Mouse (Mus musculus) lung, embryonic 16.5 days (tissue): ENCODE results near the gene Pias4. TPM values are rescaled to one million over a fixed set of nuclear protein-coding genes. Genes with fewer than 3 reads are reported as not detected.

Experiments used
- ATAC-seq: fragments of 200-750 bp; cut with Nextera tagmentation; 2 replicates; pipeline ENCODE4 v1.8.0; 2017; ENCODE audit warnings: low read depth, mild to moderate bottlenecking, moderate library complexity
- H3K27ac ChIP-seq: fragments of 300-500 bp; sonication (generic); 2 replicates; pipeline ENCODE4 v1.5.1; 2014; ENCODE audit warnings: mild to moderate bottlenecking, control low read depth, low read length
- H3K27me3 ChIP-seq: fragments of 300-500 bp; sonication (generic); 2 replicates; pipeline ENCODE4 v1.6.1; 2014; ENCODE audit warnings: low read depth, low read length, mixed read lengths; ENCODE audit not compliant: control insufficient read depth, insufficient read depth
- H3K36me3 ChIP-seq: fragments of 300-500 bp; sonication (generic); 2 replicates; pipeline ENCODE4 v1.6.1; 2014; ENCODE audit warnings: low read length; ENCODE audit not compliant: control insufficient read depth, insufficient read depth
- H3K4me1 ChIP-seq: fragments of 300-500 bp; sonication (generic); replicated peaks from 2 replicates; pipeline ENCODE4 v1.6.1; 2014; ENCODE audit warnings: low read length, mixed read lengths; ENCODE audit not compliant: control insufficient read depth, insufficient read depth
- H3K4me2 ChIP-seq: fragments of 300-500 bp; sonication (generic); 2 replicates; pipeline ENCODE4 v1.6.1; 2014; ENCODE audit warnings: low read depth, low read length, control low read depth
- H3K4me3 ChIP-seq: fragments of 300-500 bp; sonication (generic); 2 replicates; pipeline ENCODE4 v1.5.1; 2014; ENCODE audit warnings: mild to moderate bottlenecking, low read length, control low read depth
- H3K9ac ChIP-seq: fragments of 300-500 bp; sonication (generic); 2 replicates; pipeline ENCODE4 v1.6.1; 2014; ENCODE audit warnings: low read length, control low read depth
- H3K9me3 ChIP-seq: fragments of 300-500 bp; sonication (generic); 2 replicates; pipeline ENCODE4 v1.6.1; 2016; ENCODE audit warnings: low read length; ENCODE audit not compliant: control insufficient read depth
- WGBS: fragments of 180-500 bp; shearing (Covaris S2); extraction: QIAGEN DNeasy Blood & Tissue Kit; methylation state at CpG from one replicate; pipeline ENCODE4 v1.1.7; 2014; 5-methylcytosine and 5-hydroxymethylcytosine counted together
- polyA plus RNA-seq: library from polyadenylated mRNA; unstranded; fragments of >200 nt; fragmentation: Nextera tagmentation; extraction: Ambion mirVana; gene quantifications from 2 replicates; pipeline ENCODE4 v1.2.1, GENCODE M21; 2015

The Pias4 gene
- polyA plus RNA-seq, 1 experiment from 2014 or later: 41.8 TPM

DNA sequence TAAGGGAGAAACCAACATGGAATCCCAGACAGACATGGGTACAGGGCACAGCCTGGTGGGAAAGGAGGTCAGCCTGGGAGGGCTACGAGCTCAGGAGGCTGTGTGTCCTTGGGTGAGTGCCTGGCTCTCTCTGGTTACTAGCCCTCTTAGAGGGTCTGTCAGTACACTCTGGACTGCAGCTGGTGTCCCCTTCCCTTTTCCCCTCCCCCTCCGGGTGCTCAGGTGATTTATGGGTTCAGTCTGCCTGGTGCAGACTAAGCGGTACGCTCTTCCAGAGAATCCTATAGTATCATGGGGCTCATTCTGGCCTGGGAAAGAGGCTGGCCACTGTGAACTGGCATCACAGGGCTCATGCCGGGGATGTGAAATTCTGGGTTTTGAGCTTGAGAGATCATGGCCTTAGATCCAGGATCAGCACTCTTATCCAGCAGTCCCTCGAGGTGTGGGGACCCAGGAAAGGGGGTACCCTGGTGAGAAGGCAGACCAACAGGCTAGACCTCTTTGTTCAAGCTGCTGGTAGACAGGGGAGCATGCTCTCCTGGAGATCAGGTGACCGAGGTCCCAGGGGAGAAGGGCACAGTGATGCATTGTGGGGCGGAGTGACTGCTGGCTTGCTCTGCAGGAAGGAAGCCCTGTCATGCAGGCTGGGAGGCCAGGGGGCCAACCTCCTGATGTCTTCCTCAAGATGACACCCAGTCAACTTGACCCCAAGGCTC is 6.0 kb downstream of the Pias4 start:
- Histone ChIP-seq H3K9me3 (no peaks in the 10 kb centered on the region), H3K36me3 (peaks cover 32% of the 10 kb centered on the region), H3K4me2 (no peak overlapping the region), H3K4me3 (no peak overlapping the region), H3K9ac (no peak overlapping the region), H3K4me1 (peaks cover 8% of the 10 kb centered on the region), H3K27ac (no peak overlapping the region), H3K27me3 (no peaks in the 10 kb centered on the region)
- ATAC-seq: no peak
- 81% methylated on average over 8 of the region's 8 CpGs for WGBS

DNA sequence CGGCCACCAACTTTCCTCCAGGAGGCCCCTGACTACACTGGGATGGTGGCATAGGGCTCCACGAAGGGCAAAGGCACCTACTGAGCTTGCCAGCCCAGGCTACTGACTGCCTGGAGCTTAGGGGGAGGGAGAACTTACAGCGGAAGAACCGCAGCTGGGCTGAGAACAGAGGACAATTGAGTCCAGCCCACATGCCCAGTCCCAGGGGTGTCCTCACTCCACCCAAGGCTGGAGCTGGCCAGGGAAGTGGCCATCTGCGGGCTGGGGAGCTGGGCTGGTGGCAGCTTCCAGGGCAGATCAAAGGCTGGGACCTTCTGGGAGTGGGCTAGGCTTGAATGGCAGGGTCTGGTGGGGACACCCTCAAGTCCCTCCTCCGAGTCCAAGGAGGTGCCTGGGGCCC is 13.0 kb downstream of the Pias4 start:
- no peak for ATAC-seq

DNA sequence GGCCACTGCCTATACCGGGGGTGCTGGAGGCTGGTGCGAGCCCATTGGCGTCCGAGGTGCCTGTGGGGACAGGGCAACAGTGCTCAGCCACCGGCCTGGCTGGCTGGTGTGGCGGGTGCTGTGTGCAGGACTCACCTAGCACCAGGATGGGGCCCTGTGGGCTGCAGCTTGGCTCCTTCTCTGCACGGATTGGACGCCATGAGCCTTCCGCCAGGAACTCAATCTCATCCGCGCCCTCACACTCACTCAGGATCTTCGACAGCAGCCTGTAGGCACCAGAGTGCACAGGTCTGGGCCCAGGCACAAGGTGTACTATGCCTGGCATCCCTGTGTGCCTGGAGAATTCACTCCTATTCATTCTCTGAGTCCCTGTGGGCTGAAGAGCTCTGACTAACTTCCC is 13.4 kb downstream of the Pias4 start:
- no peaks in the 10 kb centered on the region for H3K27me3 ChIP-seq
- H3K4me3 ChIP-seq: no peak overlapping the region
- WGBS: 86% methylated on average over 12 of the region's 12 CpGs
- no peak overlapping the region for H3K9ac ChIP-seq
- no peaks in the 10 kb centered on the region for H3K9me3 ChIP-seq
- peaks cover 61% of the 10 kb centered on the region for H3K36me3 ChIP-seq
- H3K4me1 ChIP-seq: 0 out of 2 replicates have a peak, but pooled peaks cover 2% of the 10 kb centered on the region
- H3K4me2 ChIP-seq: no peak overlapping the region
- no peak for ATAC-seq
- no peak overlapping the region for H3K27ac ChIP-seq

More for the DNA sequence above, 13.0 kb downstream of the Pias4 start:
- H3K4me3 ChIP-seq: no peak overlapping the region
- H3K36me3 ChIP-seq: peaks cover 57% of the 10 kb centered on the region
- no peak overlapping the region for H3K9ac ChIP-seq
- H3K4me1 ChIP-seq: 0 out of 2 replicates have a peak, but pooled peaks cover 2% of the 10 kb centered on the region
- no peaks in the 10 kb centered on the region for H3K9me3 ChIP-seq
- 77% methylated on average over 6 of the region's 6 CpGs for WGBS
- H3K27ac ChIP-seq: no peak overlapping the region
- no peak overlapping the region for H3K4me2 ChIP-seq
- H3K27me3 ChIP-seq: no peaks in the 10 kb centered on the region

DNA sequence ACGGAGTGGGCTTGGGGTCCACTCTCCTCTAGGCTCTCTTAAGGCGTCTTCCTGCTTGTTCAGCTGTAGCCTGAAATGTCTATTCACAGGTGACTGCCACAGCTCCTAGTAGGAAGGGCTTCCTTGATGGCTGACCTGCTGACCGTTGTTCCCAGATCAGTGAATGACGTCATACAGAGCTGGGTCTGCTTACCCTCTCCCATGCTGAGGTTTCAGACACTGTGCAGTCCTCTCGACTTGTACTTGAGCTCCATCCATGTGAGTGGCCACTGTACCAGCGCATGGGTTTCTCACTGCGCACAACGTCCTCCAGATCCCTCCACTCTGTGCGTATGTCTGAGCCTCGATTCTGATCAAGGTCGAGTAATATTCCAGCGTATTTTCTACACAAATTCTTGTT is 15.1 kb downstream of the Pias4 start:
- H3K4me3 ChIP-seq: no peak overlapping the region
- H3K27me3 ChIP-seq: no peaks in the 10 kb centered on the region
- 0 out of 2 replicates have a peak, but pooled peaks cover 2% of the 10 kb centered on the region for H3K4me1 ChIP-seq
- H3K27ac ChIP-seq: no peak overlapping the region; the same call in 1 of the 2 replicates
- ATAC-seq: no peak
- peaks cover 71% of the 10 kb centered on the region for H3K36me3 ChIP-seq
- H3K9ac ChIP-seq: no peak overlapping the region
- no peaks in the 10 kb centered on the region for H3K9me3 ChIP-seq
- H3K4me2 ChIP-seq: no peak overlapping the region
- 71% methylated on average over 12 of the region's 12 CpGs for WGBS

DNA sequence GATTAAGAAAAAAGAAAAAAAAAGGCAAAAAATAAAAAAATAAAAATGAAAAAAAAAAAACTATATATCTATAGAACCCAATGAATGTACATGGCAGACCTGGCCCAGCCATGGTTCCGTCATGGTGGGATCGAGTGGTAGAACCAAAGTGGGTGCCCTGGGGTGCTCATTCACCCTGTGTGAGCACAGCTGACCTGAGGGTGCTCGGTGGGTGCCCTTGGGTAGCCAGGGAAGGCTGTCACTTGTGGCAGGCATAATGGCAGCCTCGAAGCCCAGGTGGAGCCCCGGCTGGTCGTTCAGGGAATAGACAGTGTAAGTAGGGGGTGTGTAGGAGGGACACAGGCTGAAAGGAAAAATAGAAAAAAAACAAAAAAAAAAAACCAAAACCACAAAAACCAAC is 16.5 kb downstream of the Pias4 start:
- Histone ChIP-seq H3K4me2 (no peak overlapping the region), H3K9ac (no peak overlapping the region), H3K27ac (no peak overlapping the region), H3K36me3 (peaks cover 72% of the 10 kb centered on the region), H3K9me3 (no peaks in the 10 kb centered on the region), H3K27me3 (no peaks in the 10 kb centered on the region), H3K4me3 (no peak overlapping the region), H3K4me1 (0 out of 2 replicates have a peak, but pooled peaks cover 2% of the 10 kb centered on the region)
- no peak for ATAC-seq
- 70% methylated on average over 6 of the region's 6 CpGs for WGBS

DNA sequence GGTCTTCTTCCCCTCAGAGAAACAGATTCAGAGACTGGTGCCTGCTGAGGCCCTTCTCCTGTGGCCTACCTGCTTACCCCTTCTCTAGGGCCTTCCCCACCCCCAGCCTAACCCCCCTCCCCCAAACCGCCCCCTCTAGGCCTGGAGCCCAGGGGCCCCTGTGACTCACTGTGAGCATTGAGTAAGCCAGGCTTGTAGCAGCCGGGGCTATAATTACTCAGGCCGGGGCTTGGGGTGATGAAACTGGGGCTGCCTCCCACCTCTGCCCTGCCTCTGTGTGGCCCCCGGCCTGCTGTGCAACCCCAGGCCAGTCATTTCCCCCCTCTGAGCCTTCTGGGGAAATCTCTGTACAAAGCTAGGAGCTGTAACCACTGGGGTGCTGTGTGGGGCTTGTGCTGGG is 21.4 kb downstream of the Pias4 start:
- WGBS: 86% methylated on average over 4 of the region's 4 CpGs
- Histone ChIP-seq H3K9ac (no peak overlapping the region), H3K4me2 (no peak overlapping the region), H3K27ac (no peak overlapping the region), H3K4me1 (peaks cover 12% of the 10 kb centered on the region), H3K36me3 (peaks cover 66% of the 10 kb centered on the region), H3K9me3 (no peaks in the 10 kb centered on the region), H3K27me3 (no peaks in the 10 kb centered on the region), H3K4me3 (no peak overlapping the region)
- ATAC-seq: no peak

DNA sequence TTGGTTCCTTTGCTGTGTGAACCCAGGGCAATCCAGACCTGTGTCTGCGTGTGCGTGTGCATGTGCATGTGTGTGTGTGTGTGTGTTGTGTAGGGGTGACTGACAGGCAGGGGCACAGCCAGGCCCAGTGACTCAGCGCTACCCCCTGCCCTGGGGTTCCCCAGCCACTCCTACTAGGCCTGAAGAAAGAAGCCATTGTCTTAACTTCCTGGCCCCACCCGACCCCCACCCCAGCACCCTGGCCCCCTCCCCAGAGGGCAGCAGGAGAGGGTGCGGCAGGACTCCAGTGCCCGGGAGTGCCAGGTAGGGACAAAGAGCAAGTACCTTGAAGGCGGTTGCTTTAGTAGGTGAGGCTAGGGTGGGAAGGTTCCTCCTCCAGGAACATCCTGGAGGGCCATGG is 21.9 kb downstream of the Pias4 start:
- Histone ChIP-seq H3K9ac (no peak overlapping the region), H3K4me2 (no peak overlapping the region), H3K9me3 (no peaks in the 10 kb centered on the region), H3K36me3 (peaks cover 66% of the 10 kb centered on the region), H3K4me3 (no peak overlapping the region), H3K27ac (no peak overlapping the region), H3K4me1 (peaks cover 17% of the 10 kb centered on the region), H3K27me3 (no peaks in the 10 kb centered on the region)
- 70% methylated on average over 7 of the region's 7 CpGs for WGBS
- no peak for ATAC-seq

DNA sequence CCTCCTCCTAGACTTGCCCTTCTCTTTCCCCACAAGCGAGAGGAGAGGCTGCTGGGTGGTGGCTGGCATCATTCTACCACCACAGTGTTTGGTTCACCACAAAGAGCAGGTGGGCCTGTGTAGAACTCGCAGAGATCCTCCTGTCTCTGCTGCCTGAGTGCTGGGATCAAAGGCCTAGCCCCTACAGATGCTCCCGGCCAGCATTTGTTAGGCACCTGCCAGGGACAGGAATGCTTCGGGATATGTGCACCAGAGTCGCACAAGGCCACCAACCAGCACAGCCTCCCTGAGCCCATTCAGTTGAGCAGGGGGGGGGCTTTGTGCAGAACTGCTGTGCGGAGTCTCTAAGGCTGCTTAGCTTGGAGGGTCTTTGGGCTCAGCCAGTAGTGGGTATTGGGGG is 22.4 kb downstream of the Pias4 start:
- H3K4me3 ChIP-seq: no peak overlapping the region
- H3K36me3 ChIP-seq: peaks cover 63% of the 10 kb centered on the region
- no peaks in the 10 kb centered on the region for H3K9me3 ChIP-seq
- H3K9ac ChIP-seq: no peak overlapping the region
- no peak for ATAC-seq
- no peak overlapping the region for H3K27ac ChIP-seq
- H3K27me3 ChIP-seq: no peaks in the 10 kb centered on the region
- 97% methylated on average over 6 of the region's 6 CpGs for whole genome bisulfite sequencing
- H3K4me2 ChIP-seq: no peak overlapping the region
- peaks cover 22% of the 10 kb centered on the region for H3K4me1 ChIP-seq

DNA sequence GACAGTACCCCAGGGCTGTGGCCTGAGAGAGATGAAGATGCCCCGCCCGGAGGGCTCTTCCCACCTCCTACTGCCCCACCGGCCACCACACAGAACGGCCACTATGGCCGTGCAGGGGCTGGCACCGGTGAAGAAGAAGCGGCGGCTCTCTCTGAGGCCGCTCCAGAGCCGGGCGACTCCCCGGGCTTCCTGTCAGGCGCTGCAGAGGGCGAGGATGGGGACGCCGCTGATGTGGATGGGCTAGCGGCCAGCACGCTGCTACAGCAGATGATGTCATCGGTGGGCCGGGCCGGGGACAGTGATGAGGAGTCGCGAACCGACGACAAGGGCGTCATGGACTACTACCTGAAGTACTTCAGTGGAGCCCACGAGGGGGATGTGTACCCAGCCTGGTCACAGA is 23.1 kb downstream of the Pias4 start:
- H3K4me3 ChIP-seq: no peak overlapping the region
- 84% methylated on average over 26 of the region's 27 CpGs for WGBS
- no peak overlapping the region for H3K27ac ChIP-seq
- no peak overlapping the region for H3K4me2 ChIP-seq
- no peak for ATAC-seq
- no peaks in the 10 kb centered on the region for H3K9me3 ChIP-seq
- no peaks in the 10 kb centered on the region for H3K27me3 ChIP-seq
- H3K36me3 ChIP-seq: peaks cover 59% of the 10 kb centered on the region
- H3K9ac ChIP-seq: no peak overlapping the region
- peaks cover 28% of the 10 kb centered on the region for H3K4me1 ChIP-seq
